Mouse (Mus musculus) left cerebral cortex, adult 11 months (tissue): ENCODE measurements around the gene Bcl2.
"Not testable (repeated sequence)": the region's sequence is repeated elsewhere in the genome, so short reads cannot be mapped to it uniquely, and the experiment has no call there.

ENCODE experiments used
- DNase-seq: peaks from one replicate; pipeline ENCODE4 v3.0.0; 2022; ENCODE audit warnings: low spot score

Gene Bcl2

DNA sequence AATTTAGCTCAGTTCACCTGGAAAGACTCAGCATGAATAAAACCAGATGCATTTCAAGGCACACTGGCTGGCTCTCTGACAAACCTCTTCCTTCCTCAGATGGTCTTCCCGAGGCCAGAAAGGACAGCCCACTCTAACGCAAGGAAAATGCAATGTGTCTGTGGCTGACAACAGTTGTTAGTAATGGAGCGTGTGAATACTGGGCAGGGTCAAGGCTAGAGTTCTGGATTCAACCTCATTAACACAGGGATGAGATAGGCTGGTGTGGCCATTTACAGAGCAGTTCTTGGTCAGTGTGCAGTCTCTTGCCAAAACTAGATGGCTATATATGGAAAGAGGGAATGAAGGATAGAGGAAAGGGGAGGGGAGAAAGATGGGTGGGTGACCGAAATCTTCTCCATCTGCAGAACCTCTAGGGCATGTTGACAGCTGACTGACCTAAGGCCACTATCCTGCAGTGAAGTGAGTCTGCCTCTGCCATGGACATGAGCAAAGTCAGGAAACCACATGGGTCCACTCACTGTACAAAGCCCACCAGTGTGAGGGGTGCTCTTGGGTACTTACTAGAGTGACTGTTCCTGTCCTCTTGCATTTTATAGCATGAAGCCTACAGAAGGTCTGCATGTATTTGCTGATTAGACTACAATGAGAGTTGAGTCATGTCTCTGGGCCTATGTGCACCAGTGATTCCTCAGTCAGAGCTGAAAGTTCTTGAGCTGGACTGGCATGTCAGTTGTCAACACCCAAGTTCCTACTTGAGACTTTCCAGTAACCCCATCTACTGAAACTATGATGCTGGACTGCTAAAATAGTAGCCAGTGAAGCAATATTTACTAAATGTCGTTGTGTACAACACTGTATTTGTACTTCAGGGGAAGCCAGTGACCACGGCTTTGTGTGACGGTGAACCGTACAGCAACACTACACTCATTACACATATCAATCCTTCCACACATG is 159.9 kb downstream of the Bcl2 start:
- DNase-seq, result no peak

DNA sequence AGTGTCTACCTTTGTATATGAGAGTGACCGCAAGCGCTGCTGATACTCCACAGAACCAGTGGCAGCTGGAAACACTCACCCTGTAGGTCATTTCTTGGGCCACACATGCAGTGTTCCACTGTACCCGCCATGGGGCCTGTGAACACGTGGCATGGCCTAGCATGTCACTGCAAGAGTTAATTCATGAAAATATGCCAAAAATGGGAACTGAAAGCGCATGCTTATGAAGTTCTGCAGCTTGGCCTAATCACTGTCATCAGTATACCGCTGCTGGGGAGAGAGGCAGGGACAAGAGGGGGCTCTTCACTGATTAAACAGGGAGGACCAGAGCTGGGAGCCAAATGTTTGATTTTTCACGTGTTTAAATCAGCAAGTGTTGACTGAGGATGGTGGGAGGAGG is 161.2 kb downstream of the Bcl2 start:
- no peak for DNase-seq

- no peak for DNase-seq
These were observed 163.5 kb downstream of the Bcl2 start for GRCm38 (mm10) chr1:106550580-106550979.

- DNase-seq, result no peak
These were observed 165.0 kb downstream of the Bcl2 start for GRCm38 (mm10) chr1:106549025-106549424.

DNA sequence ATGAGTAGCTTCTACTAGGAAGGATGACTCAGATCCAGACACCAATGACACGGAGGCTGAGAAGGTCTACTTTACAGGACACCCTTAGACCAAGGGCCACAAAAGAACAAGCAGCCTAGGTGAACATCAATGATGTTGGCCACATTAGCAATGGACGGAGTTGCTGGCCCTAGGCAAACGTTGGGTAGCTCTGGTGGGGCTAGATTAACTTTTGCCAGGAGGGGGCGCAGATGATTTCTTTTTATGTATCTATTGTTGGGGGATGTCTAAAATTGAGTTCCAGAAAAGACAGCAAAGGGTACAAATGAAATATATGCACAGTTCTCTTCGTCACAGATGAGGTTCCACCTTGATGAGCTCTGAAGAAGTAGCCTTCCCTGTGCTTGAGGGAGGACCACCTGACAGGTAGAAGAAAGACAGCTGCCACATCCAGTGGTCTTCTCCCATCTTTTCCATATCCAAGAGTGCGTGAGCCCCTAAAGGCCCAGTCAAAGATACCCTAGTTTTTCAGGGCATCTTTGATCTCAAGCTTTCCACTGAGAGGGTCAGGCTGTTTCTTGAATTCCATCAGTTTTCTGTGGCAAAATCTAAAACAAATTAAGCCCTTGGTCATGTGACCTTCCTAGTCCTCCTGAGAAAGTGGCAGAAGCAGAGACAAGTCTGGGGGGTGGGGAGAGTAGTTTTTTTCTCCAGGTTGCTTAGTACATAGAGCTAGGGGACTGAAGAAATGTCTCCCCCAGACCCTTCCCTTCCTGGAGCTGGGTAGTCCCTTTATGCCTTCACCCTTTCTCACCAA is 169.1 kb downstream of the Bcl2 start:
- DNase-seq, result peak; percentile 15

GRCm38 (mm10) chr1:106542731-106543130 is 171.3 kb downstream of the Bcl2 start:
- peak; percentile 18 for DNase-seq

DNA sequence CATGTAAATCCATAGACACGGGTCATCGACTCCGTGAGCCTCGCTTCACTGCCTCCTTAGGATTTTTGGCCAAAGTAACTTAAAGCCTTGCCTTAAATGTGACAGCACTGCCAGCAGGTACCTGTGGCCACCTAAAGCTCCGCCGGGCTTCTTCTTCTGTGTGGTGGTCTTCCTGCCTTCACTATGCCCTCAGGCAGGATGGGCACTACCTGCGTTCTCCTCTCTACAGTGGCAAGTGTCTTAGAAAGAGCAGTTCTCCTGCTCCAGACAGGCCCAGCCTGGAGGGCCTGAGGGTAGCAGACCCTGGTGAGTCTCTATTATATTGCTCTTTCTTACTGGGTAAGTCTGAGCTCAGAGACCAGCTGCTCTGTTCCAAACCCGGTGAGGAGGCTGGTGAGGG is 172.2 kb downstream of the Bcl2 start:
- DNase-seq, result no peak

DNA sequence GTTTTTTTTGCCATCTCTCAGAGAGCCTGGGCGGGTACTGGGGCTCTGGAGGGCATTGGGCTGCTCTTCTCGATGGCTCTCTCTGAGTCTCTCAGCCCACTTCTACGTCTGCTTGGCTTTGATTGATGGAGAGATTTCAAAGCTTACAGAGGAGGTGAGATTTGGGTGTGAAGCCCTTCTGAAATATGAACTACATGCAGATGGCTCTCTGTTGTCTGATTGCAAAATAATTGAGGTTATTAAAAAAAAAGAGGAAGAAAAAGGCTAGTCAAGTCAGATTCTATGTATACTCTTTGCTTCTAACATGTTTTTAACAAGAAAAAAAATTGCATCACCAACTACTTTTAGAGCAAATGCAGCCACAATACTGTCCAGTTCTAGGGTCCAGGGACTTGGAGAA is 173.9 kb downstream of the Bcl2 start:
- DNase-seq, result no peak

GRCm38 (mm10) chr1:106539029-106539428 is 175.0 kb downstream of the Bcl2 start:
- DNase-seq, result no peak

GRCm38 (mm10) chr1:106534835-106535234 is 179.2 kb downstream of the Bcl2 start:
- DNase-seq, result not testable (repeated sequence)

GRCm38 (mm10) chr1:106529570-106529969 is 184.5 kb downstream of the Bcl2 start:
- DNase-seq, result no peak

GRCm38 (mm10) chr1:106527537-106527936 is 186.5 kb downstream of the Bcl2 start:
- no peak for DNase-seq

GRCm38 (mm10) chr1:106526751-106527150 is 187.3 kb downstream of the Bcl2 start:
- DNase-seq, result peak; percentile 13

DNA sequence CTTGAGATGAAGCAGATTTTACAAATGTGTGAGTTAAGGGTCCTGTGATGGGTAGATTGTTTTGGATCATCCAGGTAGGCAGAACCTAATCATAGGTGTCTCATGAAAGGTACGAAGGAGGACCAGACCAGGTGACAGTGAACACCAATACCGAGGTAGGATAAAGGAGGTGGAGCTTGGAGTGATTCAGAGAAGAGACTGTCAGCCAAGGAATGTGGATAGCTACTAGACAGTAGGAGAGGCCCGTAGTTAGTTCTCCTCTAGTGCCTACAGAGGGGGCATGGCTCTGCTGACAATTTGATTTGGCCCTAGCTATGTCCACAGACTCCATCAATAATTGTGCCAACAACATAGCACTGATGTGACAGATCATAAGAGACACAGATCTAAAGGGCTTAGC is 188.0 kb downstream of the Bcl2 start:
- no peak for DNase-seq

GRCm38 (mm10) chr1:106523741-106524140 is 190.3 kb downstream of the Bcl2 start:
- DNase-seq, result no peak

GRCm38 (mm10) chr1:106523009-106523408 is 191.1 kb downstream of the Bcl2 start:
- no peak for DNase-seq

- DNase-seq, result no peak
These were observed 196.4 kb downstream of the Bcl2 start for GRCm38 (mm10) chr1:106517591-106518177.

GRCm38 (mm10) chr1:106517099-106517498 is 197.0 kb downstream of the Bcl2 start:
- DNase-seq, result no peak

DNA sequence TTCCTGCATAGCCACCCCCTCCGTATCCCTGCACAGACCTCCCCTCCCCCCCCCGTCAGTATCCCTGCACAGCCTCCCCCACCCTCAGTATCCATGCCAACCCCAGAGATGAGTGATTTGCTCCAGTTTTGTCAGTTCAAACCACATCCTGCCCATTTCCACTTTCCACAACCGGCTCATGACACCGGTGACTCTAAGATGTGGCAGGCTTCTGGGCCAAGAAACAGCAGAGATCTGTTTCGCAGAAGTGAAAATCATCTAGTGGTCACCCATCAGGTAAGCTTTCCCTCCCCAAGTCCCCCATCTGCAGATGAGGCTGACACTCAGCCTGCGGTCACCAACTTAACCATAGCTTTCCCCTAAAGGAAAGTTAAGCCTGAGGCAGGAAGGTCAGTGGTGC is 198.5 kb downstream of the Bcl2 start:
- DNase-seq, result no peak

DNA sequence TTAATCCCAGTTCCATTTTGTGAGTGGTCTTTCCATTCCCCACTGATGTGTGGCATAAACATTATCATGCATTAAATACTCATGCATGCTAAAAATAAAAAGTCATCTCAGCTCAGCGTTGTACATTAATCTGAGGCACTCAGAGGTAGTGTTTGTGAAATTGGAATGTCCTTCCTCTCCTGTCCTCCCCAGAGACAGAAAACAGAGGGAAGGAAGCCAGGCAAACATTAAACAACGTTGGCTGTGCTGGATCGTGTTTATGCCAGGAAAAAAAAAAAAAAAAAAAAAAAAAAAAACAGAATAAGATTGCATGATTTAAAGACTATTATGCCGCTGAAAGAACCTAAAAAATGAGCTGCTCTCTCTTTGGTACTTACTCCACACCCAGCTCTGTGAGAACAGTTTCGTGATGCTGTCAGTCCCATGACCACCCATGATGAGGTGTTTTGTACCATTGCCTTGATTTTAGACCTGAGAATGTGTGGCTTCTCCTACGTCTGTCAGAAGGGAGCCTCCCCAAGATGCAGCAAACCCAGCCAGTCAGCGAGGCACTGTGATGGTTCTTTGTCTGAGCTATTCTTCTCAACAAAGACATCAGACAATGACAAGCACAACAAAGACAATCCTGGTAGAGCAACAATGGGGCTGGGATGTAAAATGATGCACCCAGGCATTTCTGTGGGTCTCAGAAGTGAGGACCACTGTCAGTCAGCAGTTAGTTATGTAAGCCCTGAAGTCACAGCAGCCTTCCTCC is 200.0 kb downstream of the Bcl2 start:
- no peak for DNase-seq

DNA sequence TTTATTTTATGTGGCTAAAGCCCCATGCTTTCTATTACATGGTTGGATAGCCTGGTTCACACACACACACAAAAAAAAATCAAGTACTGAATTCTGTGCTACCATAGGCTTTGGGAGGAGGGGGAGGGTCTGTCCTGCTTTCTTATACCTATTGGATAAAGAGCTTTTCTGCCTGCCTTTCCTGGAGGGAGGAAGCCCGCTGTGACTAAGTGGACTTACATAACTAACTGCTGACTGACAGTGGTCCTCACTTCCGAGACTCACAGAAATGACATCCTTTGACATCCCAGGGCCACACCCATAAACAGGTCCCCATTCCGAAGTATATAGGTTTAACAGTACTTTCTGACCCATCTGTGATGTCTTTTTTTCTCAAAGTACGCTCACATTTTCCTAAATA is 200.6 kb downstream of the Bcl2 start:
- no peak for DNase-seq

DNA sequence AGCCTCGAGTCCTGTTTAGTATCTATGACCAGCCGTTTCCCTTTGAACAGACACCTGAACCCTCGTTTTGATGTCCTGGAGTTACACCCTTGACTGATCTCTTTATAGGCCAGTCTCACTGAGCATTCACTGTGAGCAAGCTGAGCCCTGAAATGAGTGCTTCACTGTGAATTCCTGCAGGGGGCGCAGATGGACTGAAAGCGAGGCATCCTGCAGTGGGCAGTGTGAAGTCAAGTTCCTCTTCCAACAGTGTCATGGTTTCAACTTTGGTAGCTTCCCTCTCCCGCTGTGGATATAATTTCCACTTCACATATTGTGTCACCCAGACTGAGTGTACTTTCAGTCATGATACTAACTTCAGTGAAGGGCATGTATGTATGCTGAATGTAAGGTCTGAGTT is 202.5 kb downstream of the Bcl2 start:
- peak; percentile 29 for DNase-seq
